Comparison of ENCODE assay signal across 9 mouse cellular contexts in genomic region chr7:132809721-132810120, GRCm38 (mm10). TPM values are rescaled to one million over a fixed set of nuclear protein-coding genes. Genes with fewer than 3 reads are reported as not detected.
A peak's percentile ranks its signal among the peaks of the same experiment; 100 is the strongest.
DNase-seq lines count a peak whose midpoint lies in the region; ATAC-seq and TF ChIP-seq lines count a peak whose summit lies in the region.
"Had no signal": no experiment of that assay in that cellular context is flagged by ENCODE, and none has a peak within 500 bp of the region (broad histone marks: within the 10 kb centered on the region; RNA-seq: fewer than 3 reads in every experiment).

No protein-coding gene starts in this region.

- peaks cover 49% of the 10 kb centered on the region for H3K4me1 ChIP-seq in heart, embryonic 11.5 days (ENCODE audit: control insufficient read depth, insufficient read depth, low read length)
- H3K4me1 ChIP-seq in ES-Bruce4 (ENCODE audit: control insufficient read depth, insufficient read depth, low read length): peaks cover 9% of the 10 kb centered on the region
- peaks cover 77% of the 10 kb centered on the region for H3K4me1 ChIP-seq in heart, embryonic 15.5 days (replicated peaks)
- H3K4me1 ChIP-seq in liver, embryonic 14.5 days (replicated peaks; ENCODE audit: control insufficient read depth in 2 of 2, insufficient read depth in 2 of 2, low read length in 1 of 2): peaks cover 34 to 50% of the 10 kb centered on the region in 2 experiments

- H3K27ac ChIP-seq in heart, embryonic 11.5 days (ENCODE audit: low read depth, low read length): no peak overlapping the region
- peak overlapping the region; percentile 24; the same call in 1 of the 2 replicates for H3K27ac ChIP-seq in ES-Bruce4 (ENCODE audit: insufficient read depth, low read length)
- 0 out of 2 replicates have a peak overlapping the region, but pooled peaks have one; percentile 58 for H3K27ac ChIP-seq in heart, embryonic 15.5 days
- H3K27ac ChIP-seq in liver, embryonic 14.5 days: no peak overlapping the region

- TF ChIP-seq CTCF in ES-Bruce4 (IDR thresholded peaks at IDR 0.05; ENCODE audit: low read depth, low read length): no peak
- no peak for TF ChIP-seq CTCF in liver, embryonic 14.5 days (IDR thresholded peaks at IDR 0.05; ENCODE audit: low read depth)

- no peaks in the 10 kb centered on the region for H3K27me3 ChIP-seq in heart, embryonic 11.5 days (ENCODE audit: control insufficient read depth, insufficient read depth, low read length)
- no peaks in the 10 kb centered on the region for H3K27me3 ChIP-seq in ES-Bruce4 (ENCODE audit: control insufficient read depth, insufficient read depth, low read length, poor library complexity, severe bottlenecking)
- H3K27me3 ChIP-seq in heart, embryonic 15.5 days: no peaks in the 10 kb centered on the region
- peaks cover 10% of the 10 kb centered on the region for H3K27me3 ChIP-seq in liver, embryonic 14.5 days (ENCODE audit: control insufficient read depth, insufficient read depth, low read length)

- 45% methylated on average over 6 of the region's 6 CpGs for WGBS in heart, embryonic 11.5 days (ENCODE audit: insufficient replicate concordance)
- WGBS in heart, embryonic 15.5 days: 63% methylated on average over 6 of the region's 6 CpGs
- 58% methylated on average over 6 of the region's 6 CpGs for WGBS in liver, embryonic 14.5 days (ENCODE audit: insufficient replicate concordance)

- no peak for TF ChIP-seq POLR2A in ES-Bruce4 (IDR thresholded peaks at IDR 0.05; ENCODE audit: insufficient read depth, low read length)

- intact Hi-C loops in heart, postnatal 10 days (cut with DNase I): loop anchor here (2.0 to 10.0 kb wide), 3 partner anchors 25 to 235 kb away; partner anchors contain the start of gene Oat

- H3K9ac ChIP-seq in heart, embryonic 11.5 days (ENCODE audit: low read depth, low read length): no peak overlapping the region
- H3K9ac ChIP-seq in ES-Bruce4 (ENCODE audit: low read depth, poor library complexity, severe bottlenecking): no peak overlapping the region
- H3K9ac ChIP-seq in heart, embryonic 15.5 days: 0 out of 2 replicates have a peak overlapping the region, but pooled peaks have one; percentile 29
- H3K9ac ChIP-seq in liver, embryonic 14.5 days (replicated peaks): no peak overlapping the region

- no peak for TF ChIP-seq EP300 in ES-Bruce4 (IDR thresholded peaks at IDR 0.05; ENCODE audit: insufficient read depth, low read depth, low read length)
- TF ChIP-seq EP300 in liver, embryonic 14.5 days (IDR thresholded peaks at IDR 0.05; ENCODE audit: low read depth): no peak

- H3K36me3 ChIP-seq in heart, embryonic 11.5 days (ENCODE audit: control insufficient read depth, insufficient read depth, low read length): no peaks in the 10 kb centered on the region
- H3K36me3 ChIP-seq in ES-Bruce4 (ENCODE audit: control insufficient read depth, insufficient read depth, low read length, poor library complexity, severe bottlenecking): no peaks in the 10 kb centered on the region
- H3K36me3 ChIP-seq in heart, embryonic 15.5 days: no peaks in the 10 kb centered on the region
- H3K36me3 ChIP-seq in liver, embryonic 14.5 days (replicated peaks; ENCODE audit: control insufficient read depth, insufficient read depth, low read depth): no peaks in the 10 kb centered on the region

- no peak overlapping the region for H3K4me3 ChIP-seq in heart, embryonic 11.5 days (ENCODE audit: low read depth, low read length)
- H3K4me3 ChIP-seq in ES-Bruce4 (ENCODE audit: low read depth, low read length): no peak overlapping the region
- H3K4me3 ChIP-seq in heart, embryonic 15.5 days: no peak overlapping the region
- no peak overlapping the region for H3K4me3 ChIP-seq in liver, embryonic 14.5 days (ENCODE audit: insufficient read depth in 1 of 2, low read depth in 2 of 2, low read length in 2 of 2)

- ATAC-seq in heart, embryonic 11.5 days (replicated peaks; ENCODE audit: insufficient number of reproducible peaks, low FRiP score, low TSS enrichment): no peak
- ATAC-seq in heart, embryonic 15.5 days (replicated peaks; ENCODE audit: insufficient number of reproducible peaks, insufficient read depth, low FRiP score, low read depth): no peak
- ATAC-seq in liver, embryonic 14.5 days (ENCODE audit: insufficient read depth): no peak
- no peak for ATAC-seq in megakaryocyte-erythroid progenitor cell, adult 5-6 weeks (replicated peaks; ENCODE audit: low FRiP score, low TSS enrichment, poor library complexity, severe bottlenecking)

- DNase-seq in heart, postnatal 10 days: no peak
- no peak for DNase-seq in liver, embryonic 14.5 days (ENCODE audit: low read depth in 3 of 3, low spot score in 3 of 3)
- no peak for DNase-seq in adrenal gland, postnatal 10 days
- DNase-seq in yolk sac, embryonic 10.5 days (ENCODE audit: low spot score): no peak

- H3K9me3 ChIP-seq in heart, embryonic 11.5 days (replicated peaks; ENCODE audit: control insufficient read depth, low read length): no peaks in the 10 kb centered on the region
- H3K9me3 ChIP-seq in ES-Bruce4 (replicated peaks; ENCODE audit: control insufficient read depth, insufficient read depth, low read length, poor library complexity, severe bottlenecking): no peaks in the 10 kb centered on the region
- no peaks in the 10 kb centered on the region for H3K9me3 ChIP-seq in heart, embryonic 15.5 days (replicated peaks)
- H3K9me3 ChIP-seq in liver, embryonic 14.5 days (ENCODE audit: control insufficient read depth, low read length): no peaks in the 10 kb centered on the region
- H3K9me3 ChIP-seq: G1E had no signal

- peak overlapping the region; percentile 54 for H3K4me2 ChIP-seq in heart, embryonic 11.5 days
- no peak overlapping the region for H3K4me2 ChIP-seq in heart, embryonic 15.5 days
- peak overlapping the region; percentile 47 for H3K4me2 ChIP-seq in liver, embryonic 14.5 days (ENCODE audit: low read depth)

RNA-seq across cellular contexts. Expression of gene Fam53b, which starts 4.0 kb away (rescaled TPM):
- 11.9 and 14.5 TPM in 2 replicates for polyA plus RNA-seq in heart, embryonic 11.5 days (2014; fragmentation: Nextera tagmentation; extraction: Ambion mirVana)
- 10 to 100 TPM; 35.5 to 46.0 TPM for total RNA-seq in heart, postnatal 10 days (2021)
- polyA plus RNA-seq in ES-Bruce4 (2011; ENCODE audit: insufficient read depth, insufficient read length, low read depth, missing spikeins): 10.0 and 10.4 TPM in 2 replicates
- 14.9 and 19.0 TPM in 2 replicates for polyA plus RNA-seq in heart, embryonic 15.5 days (2015; fragmentation: Nextera tagmentation; extraction: Ambion mirVana)
- polyA plus RNA-seq in liver, embryonic 14.5 days (2012; rRNA removed): 12.9 and 14.7 TPM in 2 replicates
- polyA plus RNA-seq in liver, embryonic 14.5 days (2014; fragmentation: Nextera tagmentation; extraction: Ambion mirVana): 20.0 and 22.2 TPM in 2 replicates
- 10 to 100 TPM; 58.4 to 75.1 TPM for total RNA-seq in adrenal gland, postnatal 10 days (2021)
- total RNA-seq in megakaryocyte-erythroid progenitor cell, adult 5-6 weeks (2014; fragmentation: Nextera tagmentation): 47.0 and 61.6 TPM in 2 replicates
- total RNA-seq in megakaryocyte-erythroid progenitor cell, adult 5-6 weeks (2017): 11.5 and 21.2 TPM in 2 replicates

RNA-seq across cellular contexts. Expression of gene Eef1akmt2, which starts 42.8 kb away (rescaled TPM):
- 43.7 and 44.4 TPM in 2 replicates for polyA plus RNA-seq in heart, embryonic 11.5 days (2014; fragmentation: Nextera tagmentation; extraction: Ambion mirVana)
- total RNA-seq in heart, postnatal 10 days (2021): 10 to 100 TPM; 13.9 to 14.6 TPM
- 39.4 and 43.0 TPM in 2 replicates for polyA plus RNA-seq in ES-Bruce4 (2011; ENCODE audit: insufficient read depth, insufficient read length, low read depth, missing spikeins)
- polyA plus RNA-seq in heart, embryonic 15.5 days (2015; fragmentation: Nextera tagmentation; extraction: Ambion mirVana): 35.5 and 37.7 TPM in 2 replicates
- 5.1 and 13.1 TPM in 2 replicates for polyA plus RNA-seq in liver, embryonic 14.5 days (2012; rRNA removed)
- polyA plus RNA-seq in liver, embryonic 14.5 days (2014; fragmentation: Nextera tagmentation; extraction: Ambion mirVana): 19.0 and 20.8 TPM in 2 replicates
- total RNA-seq in adrenal gland, postnatal 10 days (2021): 10 to 100 TPM; 20.9 to 27.4 TPM
- total RNA-seq in megakaryocyte-erythroid progenitor cell, adult 5-6 weeks (2014; fragmentation: Nextera tagmentation): 23.3 and 40.6 TPM in 2 replicates
- total RNA-seq in megakaryocyte-erythroid progenitor cell, adult 5-6 weeks (2017): 31.8 and 80.4 TPM in 2 replicates

RNA-seq across cellular contexts. Expression of gene Abraxas2, which starts 49.3 kb away (rescaled TPM):
- polyA plus RNA-seq in heart, embryonic 11.5 days (2014; fragmentation: Nextera tagmentation; extraction: Ambion mirVana): 31.5 and 35.2 TPM in 2 replicates
- total RNA-seq in heart, postnatal 10 days (2021): 10 to 100 TPM; 23.9 to 27.9 TPM
- 43.4 and 44.7 TPM in 2 replicates for polyA plus RNA-seq in ES-Bruce4 (2011; ENCODE audit: insufficient read depth, insufficient read length, low read depth, missing spikeins)
- 25.1 and 28.7 TPM in 2 replicates for polyA plus RNA-seq in heart, embryonic 15.5 days (2015; fragmentation: Nextera tagmentation; extraction: Ambion mirVana)
- polyA plus RNA-seq in liver, embryonic 14.5 days (2012; rRNA removed): 5.0 and 7.4 TPM in 2 replicates
- polyA plus RNA-seq in liver, embryonic 14.5 days (2014; fragmentation: Nextera tagmentation; extraction: Ambion mirVana): 10.7 and 11.7 TPM in 2 replicates
- total RNA-seq in adrenal gland, postnatal 10 days (2021): 10 to 100 TPM; 31.3 to 33.3 TPM
- total RNA-seq in megakaryocyte-erythroid progenitor cell, adult 5-6 weeks (2014; fragmentation: Nextera tagmentation): 26.6 and 38.7 TPM in 2 replicates
- total RNA-seq in megakaryocyte-erythroid progenitor cell, adult 5-6 weeks (2017): 24.3 and 35.7 TPM in 2 replicates

Comparison
In these comparisons a context has a peak if more than half of its experiments do, and no peak if none do; other contexts are left out.
1. H3K27ac ChIP-seq: peak in ES-Bruce4 (single experiment) and heart, embryonic 15.5 days (single experiment); none in heart, embryonic 11.5 days (single experiment) and liver, embryonic 14.5 days (single experiment).